Mouse (Mus musculus): ENCODE results near the gene Tbc1d15.

DNA sequence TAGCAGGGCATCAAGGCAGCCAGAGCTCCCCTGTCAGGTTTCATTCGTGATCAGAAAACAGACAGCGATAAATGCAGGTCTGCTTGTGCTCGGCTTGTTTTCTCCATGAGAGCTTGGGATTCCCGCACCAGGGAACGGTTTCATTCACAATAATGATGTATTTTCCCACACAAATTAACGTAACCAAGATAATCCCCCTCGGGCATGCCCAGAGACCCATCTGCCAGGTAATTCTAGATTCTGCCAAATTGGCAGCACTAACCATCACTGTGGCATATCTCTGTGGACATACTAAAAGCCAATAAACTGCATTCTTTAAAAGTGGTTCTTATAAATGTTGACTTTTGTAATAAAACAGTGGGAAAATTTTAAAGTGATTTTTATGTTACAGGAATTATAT is 60.1 kb downstream of the Tbc1d15 start:
- TF ChIP-seq CTCF (IDR thresholded peaks at IDR 0.05; ENCODE audit: control insufficient read depth, insufficient read depth, insufficient read length), result no peak
- no peak for TF ChIP-seq USF1 (IDR thresholded peaks at IDR 0.05; ENCODE audit: low read depth)
- no peak for TF ChIP-seq CEBPB (IDR thresholded peaks at IDR 0.05; ENCODE audit: low read depth)
- TF ChIP-seq MYOD1 (IDR thresholded peaks at IDR 0.05; ENCODE audit: control insufficient read depth, insufficient read length, low read depth), result no peak

Measured in C2C12 (cell line).